Mouse (Mus musculus): ENCODE results near the gene Sstr2.

DNA sequence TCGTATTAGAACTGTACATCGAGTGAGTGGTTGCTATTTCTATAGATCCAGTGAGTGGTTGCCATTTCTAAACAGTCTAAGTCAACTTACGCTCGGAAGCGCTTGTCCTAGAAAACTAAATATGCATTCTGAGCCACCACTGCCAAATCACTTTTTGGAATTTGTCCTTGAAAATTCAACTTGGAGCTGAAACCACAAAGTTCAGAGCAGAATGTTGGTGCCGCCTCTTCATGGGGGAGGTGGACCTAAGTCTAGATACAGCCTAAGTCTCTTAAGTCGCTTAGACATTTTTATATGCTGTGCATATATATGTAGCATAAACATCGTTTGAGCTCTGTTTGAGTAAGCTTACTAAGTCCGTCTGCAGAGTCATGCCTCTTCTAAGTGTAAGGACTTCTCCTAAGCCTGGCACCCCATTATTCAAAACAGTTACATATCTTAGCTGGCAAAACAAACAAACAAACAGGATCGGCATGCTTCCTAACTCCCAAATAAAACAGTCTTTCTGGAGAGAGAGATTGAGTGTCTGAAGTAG lies 8.0 kb upstream of the Sstr2 start:
- no peak for TF ChIP-seq POLR2A (IDR thresholded peaks at IDR 0.05; ENCODE audit: borderline replicate concordance, insufficient read depth, low read length)
- no peak for TF ChIP-seq CTCF (IDR thresholded peaks at IDR 0.05; ENCODE audit: borderline replicate concordance, insufficient read depth, low read depth, low read length)
